Mouse (Mus musculus) brain, embryonic 14.5 days (tissue): ENCODE measurements around the gene Dgkz. TPM values are rescaled to one million over a fixed set of nuclear protein-coding genes. Genes with fewer than 3 reads are reported as not detected.

Source experiments
- DNase-seq: peaks from one replicate; pipeline ENCODE4 v3.0.0-alpha.2; 2011; ENCODE audit warnings: low read depth
- CTCF ChIP-seq: fragments of 200-500 bp; IDR thresholded peaks from 2 replicates; pipeline ENCODE4 v1.5.1; 2012; ENCODE audit warnings: inconsistent platforms, mild to moderate bottlenecking, moderate library complexity, borderline replicate concordance; ENCODE audit not compliant: insufficient read depth, insufficient read length; ENCODE audit errors: extremely low read depth
- POLR2A ChIP-seq: fragments of 200-500 bp; IDR thresholded peaks from 2 replicates; pipeline ENCODE4 v1.6.1; 2012; ENCODE audit warnings: mild to moderate bottlenecking, inconsistent platforms, borderline replicate concordance; ENCODE audit not compliant: poor library complexity, insufficient read depth, insufficient read length, severe bottlenecking; ENCODE audit errors: extremely low read depth
- polyA plus RNA-seq: library from polyadenylated mRNA; depleted of rRNA; stranded (reverse); fragments of >200 nt; gene quantifications from 2 replicates; pipeline ENCODE4 v1.2.3, GENCODE M21; 2012; rRNA removed

The Dgkz gene
- 89.7 and 102 TPM in 2 replicates for polyA plus RNA-seq

- no peak for TF ChIP-seq POLR2A
- TF ChIP-seq CTCF: no peak
- DNase-seq: no peak
Observed at GRCm38 (mm10) chr2:91975581-91976541, at the start of gene Dgkz. Gene Dgkz (minus strand): TSS chr2:91975864.

DNA sequence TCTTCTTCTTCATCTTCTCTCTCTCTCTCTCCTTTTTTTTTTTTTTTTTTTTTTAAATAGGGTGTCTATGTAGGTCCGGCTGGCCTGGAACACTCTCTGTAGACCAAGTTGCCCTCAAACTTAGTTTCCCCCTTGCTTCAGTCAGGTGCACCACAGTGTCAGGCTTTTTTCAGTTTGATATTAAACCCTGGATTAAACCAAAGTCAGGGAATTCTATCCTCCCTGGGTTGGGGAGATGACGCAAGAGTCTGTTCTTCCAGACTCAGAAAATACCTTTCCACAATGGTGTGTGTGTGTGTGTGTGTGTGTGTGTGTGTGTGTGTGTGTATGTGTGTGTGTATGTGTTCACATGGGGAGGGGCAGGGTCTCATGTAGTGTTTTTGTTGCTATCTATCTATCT is 49.5 kb upstream of the Dgkz start:
- DNase-seq: no peak
- TF ChIP-seq CTCF: no peak
- no peak for TF ChIP-seq POLR2A

- peak; percentile 76 for DNase-seq
- TF ChIP-seq CTCF (no peak), POLR2A (no peak)
Observed at GRCm38 (mm10) chr2:92024274-92024672, 48.6 kb upstream of the Dgkz start, which contains the start of gene Creb3l1. Gene Creb3l1 (minus strand): TSS chr2:92024502.

- TF ChIP-seq POLR2A (no peak), CTCF (peak; percentile 30; the same call in 1 of the 2 replicates)
- DNase-seq: peak; percentile 39
Observed at GRCm38 (mm10) chr2:92023362-92024273, 48.0 kb upstream of the Dgkz start.

DNA sequence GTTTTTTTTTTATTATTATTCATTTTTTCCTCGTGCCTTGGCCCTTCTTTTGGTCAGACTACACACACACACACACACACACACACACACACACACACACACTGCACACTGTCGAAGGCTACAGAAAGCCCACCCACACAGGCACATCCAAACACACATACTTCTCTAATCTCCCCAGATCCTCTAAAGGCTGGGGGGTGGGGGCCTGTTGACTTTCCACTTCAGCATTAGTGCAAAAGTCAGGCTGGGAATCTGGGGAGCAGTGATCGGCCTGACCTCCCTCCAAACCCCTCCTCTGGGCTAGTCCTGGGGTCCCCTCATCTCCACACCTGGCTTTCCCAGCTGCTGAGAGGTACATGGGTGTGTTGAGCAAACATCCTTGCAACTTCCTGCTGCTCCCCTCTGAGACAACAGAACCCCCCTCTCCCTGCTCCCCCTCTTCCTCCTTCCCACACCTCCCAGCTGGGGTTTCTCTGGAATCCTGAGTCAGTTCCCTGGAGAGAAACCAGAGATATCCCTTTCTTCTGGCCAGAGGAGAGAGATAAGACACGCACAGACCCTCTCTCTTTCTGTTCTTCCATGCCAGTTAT is 45.1 kb upstream of the Dgkz start:
- TF ChIP-seq POLR2A (no peak), CTCF (no peak)
- DNase-seq: no peak

- no peak for DNase-seq
- TF ChIP-seq CTCF (no peak), POLR2A (no peak)
Observed at GRCm38 (mm10) chr2:92017440-92017839, 41.8 kb upstream of the Dgkz start.

- peak; percentile 59 for DNase-seq
Observed at GRCm38 (mm10) chr2:92016981-92017380, 41.3 kb upstream of the Dgkz start.

GRCm38 (mm10) chr2:92014891-92015290 is 39.2 kb upstream of the Dgkz start:
- no peak for DNase-seq
- no peak for TF ChIP-seq CTCF
- no peak for TF ChIP-seq POLR2A

More at GRCm38 (mm10) chr2:92016981-92017380, 41.3 kb upstream of the Dgkz start:
- TF ChIP-seq POLR2A: no peak

DNA sequence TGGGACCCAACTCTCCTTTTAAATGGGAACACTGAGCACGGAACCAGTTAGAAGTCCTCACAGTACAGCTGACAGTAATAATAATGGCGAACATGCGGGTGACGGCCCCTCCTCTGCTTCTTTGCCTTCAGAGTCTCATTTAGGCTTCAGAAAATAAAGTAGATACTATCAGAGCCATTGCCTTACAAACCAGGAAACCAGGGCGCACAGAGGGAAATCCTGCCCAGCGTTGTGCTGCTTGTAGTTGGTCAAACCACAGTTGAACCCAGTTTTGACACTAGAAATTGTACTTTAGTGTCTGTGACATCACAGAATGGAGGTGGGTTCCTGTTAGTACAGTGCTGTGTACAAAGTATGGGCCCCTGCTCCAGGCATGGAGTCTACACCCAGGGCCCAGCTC is 38.6 kb upstream of the Dgkz start:
- TF ChIP-seq CTCF (no peak), POLR2A (no peak)
- no peak for DNase-seq

- no peak for TF ChIP-seq POLR2A
- no peak for TF ChIP-seq CTCF
Observed at GRCm38 (mm10) chr2:92012768-92013445, 37.2 kb upstream of the Dgkz start.

More at GRCm38 (mm10) chr2:92012768-92013445, 37.2 kb upstream of the Dgkz start:
- peak; percentile 27 for DNase-seq
